8 mouse cellular contexts compared by ENCODE assay signal in genomic region chr10:42994331-42994782, GRCm38 (mm10).
DNase-seq lines count a peak whose midpoint lies in the region; ATAC-seq and TF ChIP-seq lines count a peak whose summit lies in the region.

No protein-coding gene starts in this region.

- peak overlapping the region; percentile 53; the same call in 1 of the 2 replicates for H3K27ac ChIP-seq in layer of hippocampus, adult 2 months
- no peak overlapping the region for H3K27ac ChIP-seq in intestine, embryonic 16.5 days (ENCODE audit: low read length)
- H3K27ac ChIP-seq in midbrain, postnatal 0 days (ENCODE audit: low read depth, low read length), result no peak overlapping the region

- no peak for ATAC-seq in intestine, embryonic 16.5 days
- no peak for ATAC-seq in midbrain, postnatal 0 days (ENCODE audit: low FRiP score)

- no peaks in the 10 kb centered on the region for H3K27me3 ChIP-seq in intestine, embryonic 16.5 days (replicated peaks; ENCODE audit: control insufficient read depth, insufficient read depth, low read length)
- H3K27me3 ChIP-seq in midbrain, postnatal 0 days (ENCODE audit: insufficient read depth, low read length), result no peaks in the 10 kb centered on the region

- no peak for DNase-seq in layer of hippocampus, adult 2 months (ENCODE audit: low spot score in 2 of 2)
- no peak for DNase-seq in layer of hippocampus, postnatal 25 days (ENCODE audit: extremely low spot score in 1 of 2, low spot score in 1 of 2)
- peak; percentile 59 for DNase-seq in embryo, embryonic 11 days
- DNase-seq in midbrain, postnatal 0 days (ENCODE audit: low spot score), result peak; percentile 35
- DNase-seq in layer of hippocampus, adult 9-10 months (ENCODE audit: low spot score), result no peak
- DNase-seq in left cerebral cortex, adult 9 months (ENCODE audit: low spot score in 2 of 2), result no peak
- no peak for DNase-seq in thymus, postnatal 25 days

- H3K9ac ChIP-seq in intestine, embryonic 16.5 days (ENCODE audit: low read depth, low read length), result 0 out of 2 replicates have a peak overlapping the region, but pooled peaks have one; percentile 16
- H3K9ac ChIP-seq in midbrain, postnatal 0 days (replicated peaks; ENCODE audit: low read length, poor library complexity, severe bottlenecking), result no peak overlapping the region

- H3K36me3 ChIP-seq in intestine, embryonic 16.5 days (ENCODE audit: control insufficient read depth, insufficient read depth, low read length), result no peaks in the 10 kb centered on the region
- no peaks in the 10 kb centered on the region for H3K36me3 ChIP-seq in midbrain, postnatal 0 days (ENCODE audit: insufficient read depth, low read length)

- WGBS in intestine, embryonic 16.5 days, result 35% methylated on average over 13 of the region's 13 CpGs
- WGBS in midbrain, postnatal 0 days, result 29% methylated on average over 13 of the region's 13 CpGs

- no peak for TF ChIP-seq CTCF in layer of hippocampus, adult 2 months (conservative IDR thresholded peaks at IDR 0.05)
- TF ChIP-seq CTCF in midbrain, postnatal 0 days (IDR thresholded peaks at IDR 0.05), result no peak

- peaks cover 8% of the 10 kb centered on the region for H3K4me1 ChIP-seq in intestine, embryonic 16.5 days (ENCODE audit: control insufficient read depth, insufficient read depth, low read length)
- H3K4me1 ChIP-seq in midbrain, postnatal 0 days (ENCODE audit: insufficient read depth, low read length), result peaks cover 4% of the 10 kb centered on the region; the same call in 1 of the 2 replicates

- H3K4me3 ChIP-seq in layer of hippocampus, adult 2 months, result peak overlapping the region; percentile 26; the same call in 1 of the 2 replicates
- H3K4me3 ChIP-seq in intestine, embryonic 16.5 days (ENCODE audit: low read length), result no peak overlapping the region
- no peak overlapping the region for H3K4me3 ChIP-seq in midbrain, postnatal 0 days (ENCODE audit: low read depth, low read length)

- H3K9me3 ChIP-seq in intestine, embryonic 16.5 days (ENCODE audit: control insufficient read depth, low read length), result no peaks in the 10 kb centered on the region
- no peaks in the 10 kb centered on the region for H3K9me3 ChIP-seq in midbrain, postnatal 0 days (ENCODE audit: low read length)

- peak overlapping the region; percentile 18; the same call in 1 of the 2 replicates for H3K4me2 ChIP-seq in intestine, embryonic 16.5 days (ENCODE audit: low read depth, low read length)
- peak overlapping the region; percentile 24; the same call in 1 of the 2 replicates for H3K4me2 ChIP-seq in midbrain, postnatal 0 days (ENCODE audit: low read depth, low read length, poor library complexity, severe bottlenecking)

Comparison
In these comparisons a context has a peak if more than half of its experiments do, and no peak if none do; other contexts are left out.
1. DNase-seq: peak in embryo, embryonic 11 days (single experiment) and midbrain, postnatal 0 days (single experiment); none in layer of hippocampus, adult 2 months (0 of 2), layer of hippocampus, postnatal 25 days (0 of 2), layer of hippocampus, adult 9-10 months (single experiment), left cerebral cortex, adult 9 months (0 of 2) and thymus, postnatal 25 days (single experiment).